Mouse (Mus musculus) liver, embryonic 15.5 days (tissue): ENCODE measurements around the gene Ifit1bl1. TPM values are rescaled to one million over a fixed set of nuclear protein-coding genes. Genes with fewer than 3 reads are reported as not detected.
A peak's percentile ranks its signal among the peaks of the same experiment; 100 is the strongest.
"Not testable (repeated sequence)": the region's sequence is repeated elsewhere in the genome, so short reads cannot be mapped to it uniquely, and the experiment has no call there.

Source experiments
- ATAC-seq: fragments of 200-750 bp; cut with Nextera tagmentation; 2 replicates; pipeline ENCODE4 v1.8.0; 2017; ENCODE audit warnings: moderate number of reproducible peaks, mild to moderate bottlenecking, moderate library complexity; ENCODE audit not compliant: insufficient read depth
- H3K27ac ChIP-seq: fragments of 300-500 bp; sonication (generic); replicated peaks from 2 replicates; pipeline ENCODE4 v1.5.1; 2015; ENCODE audit warnings: mild to moderate bottlenecking, inconsistent platforms
- H3K27me3 ChIP-seq: fragments of 300-500 bp; sonication (generic); 2 replicates; pipeline ENCODE4 v1.6.1; 2015; ENCODE audit warnings: mild to moderate bottlenecking, inconsistent platforms
- H3K36me3 ChIP-seq: fragments of 300-500 bp; sonication (generic); replicated peaks from 2 replicates; pipeline ENCODE4 v1.6.1; 2015; ENCODE audit warnings: moderate library complexity, mild to moderate bottlenecking, inconsistent platforms
- H3K4me1 ChIP-seq: fragments of 300-500 bp; sonication (generic); replicated peaks from 2 replicates; pipeline ENCODE4 v1.6.1; 2015; ENCODE audit warnings: inconsistent platforms
- H3K4me2 ChIP-seq: fragments of 300-500 bp; sonication (generic); 2 replicates; pipeline ENCODE4 v1.6.1; 2015; ENCODE audit warnings: moderate library complexity, mild to moderate bottlenecking, inconsistent platforms
- H3K4me3 ChIP-seq: fragments of 300-500 bp; sonication (generic); replicated peaks from 2 replicates; pipeline ENCODE4 v1.5.1; 2015; ENCODE audit warnings: mild to moderate bottlenecking, inconsistent platforms
- H3K9ac ChIP-seq: fragments of 300-500 bp; sonication (generic); 2 replicates; pipeline ENCODE4 v1.6.1; 2015; ENCODE audit warnings: moderate library complexity, mild to moderate bottlenecking, inconsistent platforms
- H3K9me3 ChIP-seq: fragments of 300-500 bp; sonication (generic); replicated peaks from 2 replicates; pipeline ENCODE4 v1.6.1; 2016; ENCODE audit warnings: inconsistent platforms
- WGBS: fragments of 180-500 bp; shearing (Covaris S2); methylation state at CpG from one replicate; pipeline ENCODE4 v1.1.7; 2015; ENCODE audit warnings: mixed read lengths; ENCODE audit not compliant: insufficient replicate concordance; 5-methylcytosine and 5-hydroxymethylcytosine counted together
- polyA plus RNA-seq: library from polyadenylated mRNA; unstranded; fragments of >200 nt; fragmentation: Nextera tagmentation; extraction: Ambion mirVana; gene quantifications from 2 replicates; pipeline ENCODE4 v1.2.1, GENCODE M21; 2015

Gene Ifit1bl1
- 0.16 and 0.17 TPM in 2 replicates for polyA plus RNA-seq

GRCm38 (mm10) chr19:34601888-34602287, at the start of gene Ifit1bl1:
Ifit1bl1 (minus strand) TSS chr19:34601956.
- H3K4me2 ChIP-seq, H3K27ac ChIP-seq, H3K27me3 ChIP-seq, ATAC-seq, H3K9ac ChIP-seq, H3K9me3 ChIP-seq, H3K4me3 ChIP-seq, H3K4me1 ChIP-seq, H3K36me3 ChIP-seq: not testable (repeated sequence)
- WGBS: 41% methylated on average over 1 of the region's 1 CpGs

- 53% methylated on average over 6 of the region's 6 CpGs for whole genome bisulfite sequencing
- no peak for ATAC-seq
- no peak overlapping the region for H3K27ac ChIP-seq
- no peaks in the 10 kb centered on the region for H3K9me3 ChIP-seq
- no peaks in the 10 kb centered on the region for H3K27me3 ChIP-seq
- H3K4me3 ChIP-seq: no peak overlapping the region
- no peak overlapping the region for H3K9ac ChIP-seq
- no peak overlapping the region for H3K4me2 ChIP-seq
- peaks cover 23% of the 10 kb centered on the region for H3K4me1 ChIP-seq
- H3K36me3 ChIP-seq: no peaks in the 10 kb centered on the region
Measured at GRCm38 (mm10) chr19:34650997-34651396, 49.2 kb upstream of the Ifit1bl1 start.

GRCm38 (mm10) chr19:34650276-34650675, 48.5 kb upstream of the Ifit1bl1 start:
- 60% methylated on average over 3 of the region's 3 CpGs for WGBS
- peaks cover 16% of the 10 kb centered on the region for H3K4me1 ChIP-seq
- ATAC-seq: no peak
- peaks cover 4% of the 10 kb centered on the region; the same call in 1 of the 2 replicates for H3K27me3 ChIP-seq
- no peaks in the 10 kb centered on the region for H3K36me3 ChIP-seq
- no peaks in the 10 kb centered on the region for H3K9me3 ChIP-seq
- H3K4me2 ChIP-seq: no peak overlapping the region
- H3K4me3 ChIP-seq: no peak overlapping the region
- H3K9ac ChIP-seq: no peak overlapping the region
- no peak overlapping the region for H3K27ac ChIP-seq

GRCm38 (mm10) chr19:34647630-34648029, 45.9 kb upstream of the Ifit1bl1 start:
- 71% methylated on average over 8 of the region's 8 CpGs for WGBS

GRCm38 (mm10) chr19:34642616-34643015, 40.9 kb upstream of the Ifit1bl1 start:
- no peaks in the 10 kb centered on the region for H3K36me3 ChIP-seq
- peaks cover 17% of the 10 kb centered on the region for H3K4me1 ChIP-seq
- no peak overlapping the region for H3K4me3 ChIP-seq
- no peak for ATAC-seq
- H3K9me3 ChIP-seq: no peaks in the 10 kb centered on the region
- no peak overlapping the region for H3K9ac ChIP-seq
- WGBS: 58% methylated on average over 5 of the region's 5 CpGs
- peaks cover 15% of the 10 kb centered on the region; the same call in 1 of the 2 replicates for H3K27me3 ChIP-seq
- H3K27ac ChIP-seq: no peak overlapping the region
- no peak overlapping the region for H3K4me2 ChIP-seq

More at GRCm38 (mm10) chr19:34647630-34648029, 45.9 kb upstream of the Ifit1bl1 start:
- not testable (repeated sequence) for H3K9me3 ChIP-seq, H3K9ac ChIP-seq, H3K4me1 ChIP-seq, H3K4me2 ChIP-seq, H3K27me3 ChIP-seq, ATAC-seq, H3K36me3 ChIP-seq, H3K4me3 ChIP-seq, H3K27ac ChIP-seq

- 31% methylated on average over 4 of the region's 4 CpGs for WGBS
- H3K9me3 ChIP-seq: no peaks in the 10 kb centered on the region
- H3K27ac ChIP-seq: no peak within 1 kb of the TSS
- H3K4me1 ChIP-seq: peaks cover 17% of the 10 kb centered on the region
- H3K27me3 ChIP-seq: peaks cover 15% of the 10 kb centered on the region; the same call in 1 of the 2 replicates
- H3K4me3 ChIP-seq: peak within 1 kb of the TSS; percentile 26; the same call in 1 of the 2 replicates
- peak within 1 kb of the TSS; percentile 46 for H3K4me2 ChIP-seq
- no peaks in the 10 kb centered on the region for H3K36me3 ChIP-seq
- H3K9ac ChIP-seq: peak within 1 kb of the TSS; percentile 35; the same call in 1 of the 2 replicates
- ATAC-seq: peak; percentile 10; the same call in 1 of the 2 replicates
Measured at GRCm38 (mm10) chr19:34640623-34641022, 38.9 kb upstream of the Ifit1bl1 start, which contains the start of the genes Ifit1bl2 and Ifit1. Ifit1bl2 (minus strand) TSS chr19:34640743. Ifit1 (plus strand) TSS chr19:34640871.

- H3K9me3 ChIP-seq: no peaks in the 10 kb centered on the region
- H3K4me3 ChIP-seq: no peak overlapping the region
- H3K4me2 ChIP-seq: no peak overlapping the region
- no peaks in the 10 kb centered on the region for H3K36me3 ChIP-seq
- H3K4me1 ChIP-seq: peaks cover 11% of the 10 kb centered on the region; the same call in 1 of the 2 replicates
- H3K9ac ChIP-seq: no peak overlapping the region
- 0 out of 2 replicates have a peak, but pooled peaks cover 11% of the 10 kb centered on the region for H3K27me3 ChIP-seq
- WGBS: 9% methylated on average over 3 of the region's 3 CpGs
- ATAC-seq: no peak
- H3K27ac ChIP-seq: no peak overlapping the region
Measured at GRCm38 (mm10) chr19:34636933-34637557, 35.3 kb upstream of the Ifit1bl1 start.

- Histone ChIP-seq H3K9ac (no peak overlapping the region), H3K4me2 (no peak overlapping the region), H3K9me3 (no peaks in the 10 kb centered on the region), H3K27me3 (0 out of 2 replicates have a peak, but pooled peaks cover 6% of the 10 kb centered on the region), H3K27ac (peak overlapping the region; percentile 14; the same call in 1 of the 2 replicates), H3K4me3 (no peak overlapping the region), H3K36me3 (no peaks in the 10 kb centered on the region), H3K4me1 (peaks cover 4% of the 10 kb centered on the region; the same call in 1 of the 2 replicates)
- WGBS: 28% methylated on average over 2 of the region's 2 CpGs
- ATAC-seq: no peak
Measured at GRCm38 (mm10) chr19:34633484-34633883, 31.7 kb upstream of the Ifit1bl1 start.

- ATAC-seq: no peak
- Histone ChIP-seq H3K9ac (no peak overlapping the region), H3K4me3 (no peak overlapping the region), H3K27ac (no peak overlapping the region), H3K36me3 (no peaks in the 10 kb centered on the region), H3K9me3 (no peaks in the 10 kb centered on the region), H3K4me2 (no peak overlapping the region), H3K27me3 (no peaks in the 10 kb centered on the region), H3K4me1 (0 out of 2 replicates have a peak, but pooled peaks cover 4% of the 10 kb centered on the region)
Measured at GRCm38 (mm10) chr19:34631487-34631886, 29.7 kb upstream of the Ifit1bl1 start.

- Histone ChIP-seq H3K9ac (no peak overlapping the region), H3K27me3 (no peaks in the 10 kb centered on the region), H3K27ac (no peak overlapping the region), H3K4me3 (no peak overlapping the region), H3K36me3 (no peaks in the 10 kb centered on the region), H3K4me1 (0 out of 2 replicates have a peak, but pooled peaks cover 4% of the 10 kb centered on the region), H3K9me3 (no peaks in the 10 kb centered on the region), H3K4me2 (no peak overlapping the region)
- ATAC-seq: no peak
- WGBS: 51% methylated on average over 2 of the region's 2 CpGs
Measured at GRCm38 (mm10) chr19:34627496-34627895, 25.7 kb upstream of the Ifit1bl1 start.

- no peak overlapping the region for H3K4me2 ChIP-seq
- H3K27me3 ChIP-seq: no peaks in the 10 kb centered on the region
- no peak for ATAC-seq
- no peak overlapping the region for H3K27ac ChIP-seq
- H3K36me3 ChIP-seq: no peaks in the 10 kb centered on the region
- H3K9ac ChIP-seq: no peak overlapping the region
- H3K4me1 ChIP-seq: no peaks in the 10 kb centered on the region
- no peaks in the 10 kb centered on the region for H3K9me3 ChIP-seq
- no peak overlapping the region for H3K4me3 ChIP-seq
- 38% methylated on average over 4 of the region's 4 CpGs for WGBS
Measured at GRCm38 (mm10) chr19:34624663-34625062, 22.9 kb upstream of the Ifit1bl1 start.
